26 mouse cellular contexts compared by ENCODE assay signal in genomic region chr12:53910192-53910591, GRCm38 (mm10).
"Had no signal": no experiment of that assay in that cellular context is flagged by ENCODE, and none has a peak within 500 bp of the region (broad histone marks: within the 10 kb centered on the region; RNA-seq: fewer than 3 reads in every experiment).

No protein-coding gene starts in this region.

- H3K4me1 ChIP-seq: heart, embryonic 13.5 days; heart, embryonic 15.5 days; intestine, embryonic 15.5 days; limb, embryonic 10.5 days; limb, embryonic 12.5 days; liver, embryonic 13.5 days had no signal

- H3K4me3 ChIP-seq: heart, adult 2 months; heart, embryonic 13.5 days; heart, embryonic 15.5 days; hindbrain, embryonic 13.5 days; hindbrain, embryonic 15.5 days; intestine, embryonic 15.5 days; layer of hippocampus, adult 2 months; limb, embryonic 10.5 days; limb, embryonic 12.5 days; liver, embryonic 13.5 days had no signal

- H3K36me3 ChIP-seq: heart, embryonic 13.5 days; heart, embryonic 15.5 days; hindbrain, embryonic 13.5 days; hindbrain, embryonic 15.5 days; intestine, embryonic 15.5 days; limb, embryonic 10.5 days; limb, embryonic 12.5 days; liver, embryonic 13.5 days had no signal

- H3K27me3 ChIP-seq: heart, embryonic 13.5 days; heart, embryonic 15.5 days; hindbrain, embryonic 13.5 days; hindbrain, embryonic 15.5 days; intestine, embryonic 15.5 days; limb, embryonic 12.5 days; liver, embryonic 13.5 days had no signal

- DNase-seq: forebrain, postnatal 0 days; gastrocnemius, postnatal 14 days; gastrocnemius, postnatal 36 days; heart, adult 11 months; heart, adult 2 months; heart, postnatal 14 days; heart, postnatal 36 days; kidney, adult 18-20 months; kidney, adult 8-10 months; kidney, postnatal 10 days; kidney, postnatal 25 days; kidney, postnatal 4 days; liver; liver, embryonic 13.5 days had no signal

- ATAC-seq: forebrain, postnatal 0 days; inflammation-experienced regulatory T-cells, adult 6 months; intestine, embryonic 15.5 days; intestine, postnatal 0 days had no signal

- H3K9me3 ChIP-seq: heart, embryonic 13.5 days; heart, embryonic 15.5 days; hindbrain, embryonic 13.5 days; hindbrain, embryonic 15.5 days; intestine, embryonic 15.5 days; limb, embryonic 10.5 days; limb, embryonic 12.5 days; liver, embryonic 13.5 days had no signal

- H3K27ac ChIP-seq: heart, adult 2 months; heart, embryonic 13.5 days; heart, embryonic 15.5 days; hindbrain, embryonic 13.5 days; hindbrain, embryonic 15.5 days; intestine, embryonic 15.5 days; limb, embryonic 10.5 days; limb, embryonic 12.5 days; liver, embryonic 13.5 days had no signal

- H3K9ac ChIP-seq: forebrain, postnatal 0 days; heart, embryonic 13.5 days; heart, embryonic 15.5 days; hindbrain, embryonic 13.5 days; hindbrain, embryonic 15.5 days; intestine, embryonic 15.5 days; limb, embryonic 12.5 days; liver, embryonic 13.5 days had no signal

- H3K4me2 ChIP-seq: heart, embryonic 11.5 days; heart, embryonic 13.5 days; heart, embryonic 15.5 days; hindbrain, embryonic 13.5 days; hindbrain, embryonic 15.5 days; intestine, embryonic 15.5 days; limb, embryonic 12.5 days; liver, embryonic 11.5 days; liver, embryonic 13.5 days had no signal
